Mouse (Mus musculus) gastrocnemius, postnatal 25 days (tissue): ENCODE measurements around the gene Atp1a2. TPM values are rescaled to one million over a fixed set of nuclear protein-coding genes. Genes with fewer than 3 reads are reported as not detected.
A peak's percentile ranks its signal among the peaks of the same experiment; 100 is the strongest.

Experiments
- DNase-seq: peaks from one replicate; pipeline ENCODE4 v3.0.0; 2022
- total RNA-seq, 2 experiments: library from RNA; stranded (reverse); gene quantifications; 1 replicate in 1 of 2; 2 replicates in 1 of 2; pipeline ENCODE4 v1.2.3; 2021

Gene Atp1a2
- total RNA-seq, 2 experiments from 2014 or later = 1,026 to 1,397 TPM

GRCm38 (mm10) chr1:172324725-172325124, 26.9 kb upstream of the Atp1a2 start:
- no peak for DNase-seq

GRCm38 (mm10) chr1:172323801-172324359, 26.0 kb upstream of the Atp1a2 start:
- peak; percentile 3 for DNase-seq

- no peak for DNase-seq
Observed at GRCm38 (mm10) chr1:172323298-172323697, 25.4 kb upstream of the Atp1a2 start.

- DNase-seq = no peak
Observed at GRCm38 (mm10) chr1:172322725-172323124, 24.9 kb upstream of the Atp1a2 start.

- DNase-seq = peak; percentile 4
Observed at GRCm38 (mm10) chr1:172319921-172320411, 22.1 kb upstream of the Atp1a2 start.

- peak; percentile 7 for DNase-seq
Observed at GRCm38 (mm10) chr1:172319346-172319745, 21.5 kb upstream of the Atp1a2 start.

GRCm38 (mm10) chr1:172318424-172319035, 20.7 kb upstream of the Atp1a2 start:
- DNase-seq = peak; percentile 3

GRCm38 (mm10) chr1:172317946-172318345, 20.1 kb upstream of the Atp1a2 start:
- no peak for DNase-seq

GRCm38 (mm10) chr1:172317431-172317830, 19.6 kb upstream of the Atp1a2 start:
- DNase-seq = no peak

GRCm38 (mm10) chr1:172314911-172315310, 17.0 kb upstream of the Atp1a2 start:
- no peak for DNase-seq

- no peak for DNase-seq
Observed at GRCm38 (mm10) chr1:172313613-172314411, 15.9 kb upstream of the Atp1a2 start.

- DNase-seq = no peak
Observed at GRCm38 (mm10) chr1:172312768-172313561, 15.1 kb upstream of the Atp1a2 start.

- peak; percentile 95 for DNase-seq
Observed at GRCm38 (mm10) chr1:172311921-172312767, 14.3 kb upstream of the Atp1a2 start.

GRCm38 (mm10) chr1:172311248-172311906, 13.5 kb upstream of the Atp1a2 start:
- peak; percentile 66 for DNase-seq

- DNase-seq = peak; percentile 83
Observed at GRCm38 (mm10) chr1:172309699-172310398, 12.0 kb upstream of the Atp1a2 start.

- no peak for DNase-seq
Observed at GRCm38 (mm10) chr1:172308409-172308808, 10.5 kb upstream of the Atp1a2 start.

- no peak for DNase-seq
Observed at GRCm38 (mm10) chr1:172307936-172308335, 10.1 kb upstream of the Atp1a2 start.

GRCm38 (mm10) chr1:172306885-172307284, 9.0 kb upstream of the Atp1a2 start:
- DNase-seq = no peak

GRCm38 (mm10) chr1:172306196-172306595, 8.3 kb upstream of the Atp1a2 start:
- no peak for DNase-seq

- no peak for DNase-seq
Observed at GRCm38 (mm10) chr1:172305635-172306034, 7.8 kb upstream of the Atp1a2 start.
